Mouse (Mus musculus): Measurements from ENCODE around the gene Clint1. TPM values are rescaled to one million over a fixed set of nuclear protein-coding genes. Genes with fewer than 3 reads are reported as not detected.

Clint1 gene
- polyA plus RNA-seq, 1 experiment from 2014 or later = 84.5 TPM

- Histone ChIP-seq H3K4me2 (peak overlapping the region; percentile 84), H3K27ac (no peak overlapping the region), H3K36me3 (no peaks in the 10 kb centered on the region; the same call in 1 of the 2 replicates), H3K4me1 (peaks cover 15% of the 10 kb centered on the region), H3K9me3 (no peaks in the 10 kb centered on the region), H3K9ac (no peak overlapping the region), H3K4me3 (peak overlapping the region; percentile 93), H3K27me3 (no peaks in the 10 kb centered on the region)
- 38% methylated on average over 7 of the region's 7 CpGs for WGBS
- ATAC-seq (ENCODE audit: insufficient number of reproducible peaks, low FRiP score, low TSS enrichment, low read depth) = no peak
These were observed 91.4 kb downstream of the Clint1 start for GRCm38 (mm10) chr11:45943108-45943705.

- H3K36me3 ChIP-seq = peaks cover 6% of the 10 kb centered on the region
- no peaks in the 10 kb centered on the region for H3K27me3 ChIP-seq
- H3K4me3 ChIP-seq = peak overlapping the region; percentile 93
- H3K9ac ChIP-seq = peak overlapping the region; percentile 75
- H3K9me3 ChIP-seq = no peaks in the 10 kb centered on the region
- peak overlapping the region; percentile 50 for H3K27ac ChIP-seq
- peaks cover 15% of the 10 kb centered on the region for H3K4me1 ChIP-seq
- ATAC-seq (ENCODE audit: insufficient number of reproducible peaks, low FRiP score, low TSS enrichment, low read depth) = no peak
- under 1% methylated on average over 49 of the region's 49 CpGs for WGBS
- H3K4me2 ChIP-seq = peak overlapping the region; percentile 84
These were observed 92.2 kb downstream of the Clint1 start for GRCm38 (mm10) chr11:45943891-45944642.

GRCm38 (mm10) chr11:45944643-45945156 lies 92.8 kb downstream of the Clint1 start, which contains the start of gene Lsm11:
Gene Lsm11 (minus strand): TSS chr11:45944935.
- Histone ChIP-seq H3K9ac (peak within 1 kb of the TSS; percentile 75), H3K4me2 (peak within 1 kb of the TSS; percentile 84), H3K36me3 (peaks cover 12% of the 10 kb centered on the region), H3K4me3 (peak within 1 kb of the TSS; percentile 93), H3K27me3 (no peaks in the 10 kb centered on the region), H3K4me1 (peaks cover 15% of the 10 kb centered on the region), H3K27ac (peak within 1 kb of the TSS; percentile 50), H3K9me3 (no peaks in the 10 kb centered on the region)
- WGBS = under 1% methylated on average over 52 of the region's 55 CpGs
- ATAC-seq (ENCODE audit: insufficient number of reproducible peaks, low FRiP score, low TSS enrichment, low read depth) = peak; percentile 85

GRCm38 (mm10) chr11:45946796-45947195 lies 94.9 kb downstream of the Clint1 start:
- Histone ChIP-seq H3K27ac (no peak overlapping the region), H3K27me3 (no peaks in the 10 kb centered on the region), H3K36me3 (peaks cover 29% of the 10 kb centered on the region), H3K4me3 (no peak overlapping the region), H3K9ac (no peak overlapping the region), H3K9me3 (no peaks in the 10 kb centered on the region), H3K4me2 (no peak overlapping the region), H3K4me1 (peaks cover 15% of the 10 kb centered on the region)
- 68% methylated on average over 4 of the region's 4 CpGs for WGBS
- no peak for ATAC-seq (ENCODE audit: insufficient number of reproducible peaks, low FRiP score, low TSS enrichment, low read depth)

- H3K9me3 ChIP-seq = no peaks in the 10 kb centered on the region
- H3K36me3 ChIP-seq = peaks cover 35% of the 10 kb centered on the region
- WGBS = 84% methylated on average over 2 of the region's 2 CpGs
- no peak for ATAC-seq (ENCODE audit: insufficient number of reproducible peaks, low FRiP score, low TSS enrichment, low read depth)
- H3K27ac ChIP-seq = no peak overlapping the region
- H3K27me3 ChIP-seq = no peaks in the 10 kb centered on the region
- H3K4me2 ChIP-seq = no peak overlapping the region
- no peak overlapping the region for H3K9ac ChIP-seq
- peaks cover 15% of the 10 kb centered on the region for H3K4me1 ChIP-seq
- no peak overlapping the region for H3K4me3 ChIP-seq
These were observed 95.6 kb downstream of the Clint1 start for GRCm38 (mm10) chr11:45947491-45947890.

- H3K27me3 ChIP-seq = no peaks in the 10 kb centered on the region
- H3K4me1 ChIP-seq = 0 out of 2 replicates have a peak, but pooled peaks cover 2% of the 10 kb centered on the region
- peak within 1 kb of the TSS; percentile 79 for H3K27ac ChIP-seq
- H3K36me3 ChIP-seq = peaks cover 24% of the 10 kb centered on the region
- H3K4me2 ChIP-seq = peak within 1 kb of the TSS; percentile 50
- H3K9me3 ChIP-seq = no peaks in the 10 kb centered on the region
- peak within 1 kb of the TSS; percentile 60 for H3K4me3 ChIP-seq
- peak; percentile 95 for ATAC-seq (ENCODE audit: insufficient number of reproducible peaks, low FRiP score, low TSS enrichment, low read depth)
- under 1% methylated on average over 32 of the region's 32 CpGs for WGBS
- peak within 1 kb of the TSS; percentile 31; the same call in 1 of the 2 replicates for H3K9ac ChIP-seq
These were observed 103.3 kb downstream of the Clint1 start, which contains the start of gene Thg1l for GRCm38 (mm10) chr11:45955127-45955627. Gene Thg1l (minus strand): TSS chr11:45955494.

GRCm38 (mm10) chr11:45959598-45959997 lies 107.7 kb downstream of the Clint1 start:
- H3K4me3 ChIP-seq = no peak overlapping the region
- no peaks in the 10 kb centered on the region for H3K27me3 ChIP-seq
- no peaks in the 10 kb centered on the region for H3K9me3 ChIP-seq
- ATAC-seq (ENCODE audit: insufficient number of reproducible peaks, low FRiP score, low TSS enrichment, low read depth) = no peak
- no peak overlapping the region for H3K4me2 ChIP-seq
- H3K9ac ChIP-seq = no peak overlapping the region
- 0 out of 2 replicates have a peak, but pooled peaks cover 2% of the 10 kb centered on the region for H3K4me1 ChIP-seq
- H3K27ac ChIP-seq = no peak overlapping the region
- H3K36me3 ChIP-seq = no peaks in the 10 kb centered on the region
- WGBS = 72% methylated on average over 3 of the region's 3 CpGs

- no peak overlapping the region for H3K27ac ChIP-seq
- no peaks in the 10 kb centered on the region for H3K27me3 ChIP-seq
- ATAC-seq (ENCODE audit: insufficient number of reproducible peaks, low FRiP score, low TSS enrichment, low read depth) = no peak
- H3K4me2 ChIP-seq = no peak overlapping the region
- H3K4me3 ChIP-seq = no peak overlapping the region
- WGBS = 85% methylated on average over 5 of the region's 5 CpGs
- no peaks in the 10 kb centered on the region for H3K4me1 ChIP-seq
- H3K36me3 ChIP-seq = no peaks in the 10 kb centered on the region
- no peaks in the 10 kb centered on the region for H3K9me3 ChIP-seq
- H3K9ac ChIP-seq = no peak overlapping the region
These were observed 108.2 kb downstream of the Clint1 start for GRCm38 (mm10) chr11:45960003-45960402.

Small RNA genes within 50 kb of the gene (microRNA-seq; reads per million reads assigned to microRNA genes)
- gene Gm22751 = not detected

Other genes starting within 250 kb of the Clint1 start
- gene Lsm11, start 92.9 kb downstream of the Clint1 start, polyA plus RNA-seq (2015; fragmentation: Nextera tagmentation; extraction: Ambion mirVana) = 4.1 and 5.6 TPM in 2 replicates
- gene Thg1l, start 103.4 kb downstream of the Clint1 start, polyA plus RNA-seq (2015; fragmentation: Nextera tagmentation; extraction: Ambion mirVana) = 9.7 and 11.3 TPM in 2 replicates
- 0.24 and 0.28 TPM in 2 replicates for gene Sox30, start 128.3 kb downstream of the Clint1 start, polyA plus RNA-seq (2015; fragmentation: Nextera tagmentation; extraction: Ambion mirVana)
- 2.8 and 3.3 TPM in 2 replicates for gene Gm12166, start 200.3 kb downstream of the Clint1 start, polyA plus RNA-seq (2015; fragmentation: Nextera tagmentation; extraction: Ambion mirVana)
- gene Adam19, start 203.9 kb downstream of the Clint1 start, polyA plus RNA-seq (2015; fragmentation: Nextera tagmentation; extraction: Ambion mirVana) = 12.1 and 12.2 TPM in 2 replicates